Mouse (Mus musculus) embryonic facial prominence, embryonic 11.5 days (tissue): ENCODE results near the gene Emsy. TPM values are rescaled to one million over a fixed set of nuclear protein-coding genes. Genes with fewer than 3 reads are reported as not detected.

Experiments
- polyA plus RNA-seq: library from polyadenylated mRNA; unstranded; fragments of >200 nt; fragmentation: Nextera tagmentation; extraction: Ambion mirVana; gene quantifications from 2 replicates; pipeline ENCODE4 v1.2.1, GENCODE M21; 2014

Emsy gene
- polyA plus RNA-seq, 1 experiment from 2014 or later = 65.1 TPM

Other genes with a start within 250 kb of the Emsy start
- gene Gucy2d, start 216.4 kb downstream of the Emsy start, polyA plus RNA-seq = not detected in 2 replicates
- gene Lrrc32, start 167.5 kb downstream of the Emsy start, polyA plus RNA-seq = 2.6 and 3.0 TPM in 2 replicates
- gene Thap12, start 46.3 kb upstream of the Emsy start, polyA plus RNA-seq = 87.3 and 91.6 TPM in 2 replicates
- gene Wnt11, start 178.3 kb upstream of the Emsy start, polyA plus RNA-seq = 4.2 and 6.0 TPM in 2 replicates